Mouse (Mus musculus) left cerebral cortex, adult 18-20 months (tissue): ENCODE measurements at regions not wholly inside any gene's neighbourhood (a gene's known extent, or its start where the extent isn't known, plus 50 kb on each side); places are given as distances from the start of the nearest gene placed in this dataset.
A peak's percentile ranks its signal among the peaks of the same experiment; 100 is the strongest.

ENCODE experiments used
- DNase-seq, 2 experiments: peaks; one replicate each; pipeline ENCODE4 v3.0.0; 2021 to 2022; ENCODE audit warnings: low spot score in 2 of 2, mixed read lengths in 1 of 2

- no peak for DNase-seq
Observed at GRCm38 (mm10) chr1:152169508-152169907, 79.6 kb upstream of the 1700025G04Rik start.

DNA sequence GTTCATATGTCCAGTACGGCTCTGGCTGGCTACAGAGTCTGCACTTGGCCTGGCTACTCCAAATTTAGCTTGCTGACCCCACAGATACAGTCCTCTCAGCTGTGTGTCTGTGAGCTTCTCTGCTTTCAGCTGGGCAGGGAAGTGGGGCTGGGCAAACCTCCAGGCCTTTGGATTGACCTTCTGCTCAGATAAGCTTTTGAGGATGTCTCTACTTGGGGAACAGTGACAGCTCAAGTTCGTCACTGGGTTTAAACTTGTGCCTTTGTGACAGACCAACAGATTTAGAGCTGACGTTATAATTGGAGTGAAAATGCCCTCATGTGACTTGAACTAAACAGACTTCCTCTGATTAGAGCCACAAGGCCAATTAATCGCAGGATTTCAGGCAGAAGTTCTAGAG, 78.4 kb upstream of the 1700025G04Rik start:
- no peak for DNase-seq

- DNase-seq, result no peak
Observed at GRCm38 (mm10) chr1:152167716-152168115, 77.8 kb upstream of the 1700025G04Rik start.

DNA sequence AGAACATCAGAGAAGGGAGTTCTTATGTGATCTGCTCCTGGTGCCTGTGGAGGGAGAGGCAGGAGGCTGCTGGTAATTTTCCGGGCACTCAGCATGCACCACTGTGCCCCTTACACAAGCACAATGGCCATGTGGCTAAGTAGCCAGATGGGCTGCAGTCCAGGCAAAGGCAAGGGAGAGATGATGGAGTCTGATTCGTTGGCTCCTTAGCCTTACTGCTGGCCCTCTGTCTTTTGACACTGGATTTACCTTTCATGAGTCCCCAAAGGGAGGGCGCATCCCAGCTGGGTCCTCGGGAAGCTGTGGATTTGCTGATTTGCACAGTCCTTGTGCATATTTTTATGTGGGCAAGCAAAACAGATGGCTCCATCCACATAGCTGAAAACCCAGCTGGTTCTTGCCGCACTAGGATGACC, 75.6 kb upstream of the 1700025G04Rik start:
- DNase-seq, result peak; percentile 5 to 25

DNA sequence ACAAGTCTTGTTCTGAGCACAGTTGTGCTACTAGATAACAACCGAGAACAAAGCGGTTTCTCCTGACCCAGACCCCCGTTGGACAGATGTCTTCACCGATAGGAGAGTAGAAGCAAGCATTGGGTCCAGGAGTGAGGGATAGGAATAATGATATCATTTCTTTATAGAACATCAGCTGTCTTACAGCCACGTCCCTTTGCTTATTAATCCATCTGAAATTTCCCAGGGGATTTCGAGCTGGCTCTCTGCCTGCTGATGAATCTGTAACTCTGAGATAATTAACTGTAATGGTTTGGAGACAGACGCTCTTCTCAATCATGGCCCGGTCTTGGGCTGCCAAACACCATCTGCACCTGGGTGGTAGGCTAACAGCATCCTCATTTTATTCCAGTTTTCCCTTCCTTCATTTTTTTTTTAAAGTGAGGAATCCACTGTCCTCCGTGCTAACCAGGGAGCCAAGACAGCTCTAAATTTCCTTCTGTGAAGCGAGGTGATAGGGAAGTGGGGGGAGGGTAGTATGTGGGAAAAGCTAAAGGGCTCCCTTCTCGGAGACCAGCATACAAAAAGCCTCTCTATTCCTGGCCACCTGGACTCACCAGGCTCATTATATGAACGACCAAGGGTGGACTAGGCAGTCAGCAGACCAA, 75.0 kb upstream of the 1700025G04Rik start:
- no peak for DNase-seq

DNA sequence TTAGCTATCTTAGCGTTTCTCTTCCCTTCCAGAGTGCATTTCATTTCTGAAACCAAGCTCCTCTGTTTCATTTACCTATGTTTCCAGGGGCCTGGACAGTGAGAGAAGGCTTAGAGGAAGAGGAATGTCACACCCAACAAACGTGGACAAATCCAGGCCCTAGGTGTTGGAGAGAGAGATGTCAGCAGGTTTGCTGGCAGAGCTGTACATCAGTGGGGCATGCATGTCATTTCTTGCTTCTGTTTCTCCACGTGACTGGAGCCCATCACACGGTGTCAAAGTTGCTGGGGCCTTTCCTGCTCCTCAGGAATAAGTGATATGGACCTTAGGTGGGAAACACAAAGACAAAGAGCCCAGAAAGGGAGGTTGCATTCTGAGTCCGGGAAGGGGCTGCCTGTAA, 74.3 kb upstream of the 1700025G04Rik start:
- no peak for DNase-seq

GRCm38 (mm10) chr1:152152474-152152873, 62.5 kb upstream of the 1700025G04Rik start:
- DNase-seq, result no peak

GRCm38 (mm10) chr1:152148731-152149130, 58.8 kb upstream of the 1700025G04Rik start:
- DNase-seq, result no peak

GRCm38 (mm10) chr1:152140175-152140574, 50.2 kb upstream of the 1700025G04Rik start:
- no peak for DNase-seq
